Mouse (Mus musculus) kidney, adult 2 months (tissue): Measurements from ENCODE around the gene Dvl3. TPM values are rescaled to one million over a fixed set of nuclear protein-coding genes. Genes with fewer than 3 reads are reported as not detected.

Experiments used
- DNase-seq: peaks from one replicate; pipeline ENCODE4 v3.0.0; 2021
- H3K27ac ChIP-seq: fragments of 200-500 bp; 2 replicates; pipeline ENCODE4 v1.5.1; 2012; ENCODE audit warnings: low read depth, low read length, control low read depth, inconsistent platforms; ENCODE audit not compliant: insufficient read depth
- H3K27me3 ChIP-seq: fragments of 200-500 bp; replicated peaks from 2 replicates; pipeline ENCODE4 v1.6.1; 2012; ENCODE audit warnings: mild to moderate bottlenecking, moderate library complexity, low read length, inconsistent platforms; ENCODE audit not compliant: control insufficient read depth, insufficient read depth
- H3K36me3 ChIP-seq: fragments of 200-500 bp; 2 replicates; pipeline ENCODE4 v1.6.1; 2012; ENCODE audit warnings: mild to moderate bottlenecking, moderate library complexity, low read length, inconsistent platforms; ENCODE audit not compliant: control insufficient read depth, insufficient read depth
- H3K4me1 ChIP-seq: fragments of 200-500 bp; 2 replicates; pipeline ENCODE4 v1.6.1; 2011; ENCODE audit warnings: low read length; ENCODE audit not compliant: control insufficient read depth, insufficient read depth
- H3K4me3 ChIP-seq: fragments of 200-500 bp; 2 replicates; pipeline ENCODE4 v1.5.1; 2011; ENCODE audit warnings: mild to moderate bottlenecking, low read depth, low read length, control low read depth; ENCODE audit not compliant: insufficient read depth
- CTCF ChIP-seq: fragments of 200-500 bp; conservative IDR thresholded peaks from 2 replicates; pipeline ENCODE4 v1.5.1; 2011; ENCODE audit warnings: low read depth, mild to moderate bottlenecking, control low read depth, low read length, moderate library complexity, mixed read lengths; ENCODE audit not compliant: insufficient read depth, insufficient read length
- POLR2A ChIP-seq: fragments of 200-500 bp; IDR thresholded peaks from one replicate; pipeline ENCODE4 v1.6.1; 2011; ENCODE audit warnings: low read depth, low read length, control low read depth
- WGBS: fragments of 180-500 bp; shearing (Covaris S2); methylation state at CpG from one replicate; pipeline ENCODE4 v1.1.7; 2018; 5-methylcytosine and 5-hydroxymethylcytosine counted together
- polyA plus RNA-seq: library from polyadenylated mRNA; depleted of rRNA; stranded (reverse); fragments of >200 nt; gene quantifications from 2 replicates; pipeline ENCODE4 v1.2.3, GENCODE M21; 2012; rRNA removed

Gene Dvl3
- polyA plus RNA-seq, 1 experiment: 37.4 TPM

DNA sequence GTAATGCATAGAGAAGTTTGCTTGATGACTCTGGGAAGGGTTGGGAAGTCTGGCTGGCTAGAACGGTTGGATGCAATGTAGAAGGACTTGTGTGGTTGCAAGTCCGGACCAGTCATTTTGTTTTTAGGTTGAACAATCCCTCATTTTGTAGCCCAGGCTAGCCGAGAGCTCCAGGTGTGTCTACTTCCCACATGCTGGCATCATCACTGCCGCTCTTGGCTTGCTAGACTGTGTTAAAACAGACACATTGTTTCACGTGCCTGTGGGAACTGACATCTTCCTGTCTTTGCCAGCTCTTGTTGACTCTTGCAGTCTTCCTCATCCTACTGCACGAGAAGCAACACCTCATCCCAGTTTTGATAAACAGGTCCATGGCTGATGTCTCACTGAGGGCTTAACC, 38.2 kb downstream of the Dvl3 start:
- Histone ChIP-seq H3K4me3 (no peak overlapping the region), H3K27ac (no peak overlapping the region), H3K36me3 (peaks cover 1% of the 10 kb centered on the region; the same call in 1 of the 2 replicates), H3K27me3 (no peaks in the 10 kb centered on the region), H3K4me1 (no peaks in the 10 kb centered on the region)
- 83% methylated on average over 6 of the region's 6 CpGs for WGBS
- no peak for TF ChIP-seq CTCF
- DNase-seq: no peak

DNA sequence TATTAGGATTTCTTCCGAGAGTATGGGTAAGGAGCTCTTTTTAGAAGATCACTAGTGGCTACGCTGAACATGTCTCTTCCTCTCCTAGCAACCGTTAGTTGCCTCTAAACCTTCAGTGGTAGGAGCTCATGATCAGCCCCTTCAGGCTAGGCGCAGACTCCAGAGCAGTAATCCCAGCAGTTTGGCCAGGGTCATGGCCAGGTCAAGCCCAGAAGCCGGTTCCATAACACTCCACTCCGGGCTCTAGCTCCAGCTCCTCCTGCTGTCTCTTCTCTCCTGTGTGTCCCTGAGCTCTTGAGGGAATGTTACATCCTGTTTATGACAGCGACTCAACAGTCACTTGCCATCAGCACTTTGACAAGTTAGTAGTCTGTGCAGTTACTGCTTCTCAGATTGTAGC, 40.6 kb downstream of the Dvl3 start:
- 70% methylated on average over 7 of the region's 7 CpGs for WGBS
- no peaks in the 10 kb centered on the region for H3K27me3 ChIP-seq
- no peak overlapping the region for H3K4me3 ChIP-seq
- DNase-seq: no peak
- H3K27ac ChIP-seq: no peak overlapping the region
- peaks cover 2% of the 10 kb centered on the region; the same call in 1 of the 2 replicates for H3K36me3 ChIP-seq
- no peaks in the 10 kb centered on the region for H3K4me1 ChIP-seq
- no peak for TF ChIP-seq POLR2A

DNA sequence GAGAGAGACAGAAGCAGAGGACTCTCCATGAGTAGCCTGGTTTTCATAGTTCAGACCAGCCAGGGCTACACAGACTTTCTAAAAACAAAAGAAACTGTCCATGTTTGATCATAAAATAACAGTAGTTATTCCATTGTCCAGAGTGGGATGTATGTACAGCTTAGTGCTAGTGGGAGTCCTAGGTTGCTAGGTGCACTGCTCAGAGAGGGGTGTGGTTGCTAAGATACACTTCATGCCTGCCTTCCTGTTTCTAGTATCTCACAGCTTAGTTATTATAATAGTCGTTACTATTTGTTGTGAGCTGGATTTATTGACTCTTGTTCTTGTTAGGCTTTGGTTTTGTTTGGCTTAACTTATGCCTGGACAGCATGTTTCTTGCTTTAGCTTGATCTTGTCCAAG, 48.3 kb downstream of the Dvl3 start:
- TF ChIP-seq CTCF: no peak
- no peak for TF ChIP-seq POLR2A
- H3K4me3 ChIP-seq: no peak overlapping the region
- 0 out of 2 replicates have a peak, but pooled peaks cover 1% of the 10 kb centered on the region for H3K36me3 ChIP-seq
- WGBS: 61% methylated on average over 1 of the region's 1 CpGs
- no peaks in the 10 kb centered on the region for H3K4me1 ChIP-seq
- DNase-seq: no peak
- no peak overlapping the region for H3K27ac ChIP-seq
- no peaks in the 10 kb centered on the region for H3K27me3 ChIP-seq

Other genes starting within 250 kb of the Dvl3 start
- gene Parl, start 214.6 kb upstream of the Dvl3 start, polyA plus RNA-seq: 52.0 and 61.0 TPM in 2 replicates
- gene Cyp2ab1, start 191.6 kb upstream of the Dvl3 start, polyA plus RNA-seq: 0.20 and 0.22 TPM in 2 replicates
- gene Abcc5, start 90.6 kb upstream of the Dvl3 start, polyA plus RNA-seq: 56.0 and 73.1 TPM in 2 replicates
- gene Eif2b5, start 18.2 kb upstream of the Dvl3 start, polyA plus RNA-seq: 30.4 and 33.9 TPM in 2 replicates
- gene Ap2m1, start 18.5 kb downstream of the Dvl3 start, polyA plus RNA-seq: 639 and 682 TPM in 2 replicates
- gene Abcf3, start 31.6 kb downstream of the Dvl3 start, polyA plus RNA-seq: 39.0 and 45.1 TPM in 2 replicates
- 0.14 and 0.33 TPM in 2 replicates for gene Vwa5b2, start 72.5 kb downstream of the Dvl3 start, polyA plus RNA-seq
- gene Eef1akmt4, start 94.6 kb downstream of the Dvl3 start, polyA plus RNA-seq: 16.4 and 18.1 TPM in 2 replicates
- 0.30 TPM in 1 of 2 replicates, not detected in the other for gene Gm49333, start 94.6 kb downstream of the Dvl3 start, polyA plus RNA-seq
- gene Alg3, start 94.8 kb downstream of the Dvl3 start, polyA plus RNA-seq: 21.8 and 23.2 TPM in 2 replicates
- gene Camk2n2, start 104.3 kb downstream of the Dvl3 start, polyA plus RNA-seq: 5.4 and 5.8 TPM in 2 replicates
- gene Ece2, start 112.8 kb downstream of the Dvl3 start, polyA plus RNA-seq: 0.37 TPM in 1 of 2 replicates, not detected in the other
- gene Psmd2, start 134.7 kb downstream of the Dvl3 start, polyA plus RNA-seq: 90.4 and 96.9 TPM in 2 replicates
- gene Eif4g1, start 151.3 kb downstream of the Dvl3 start, polyA plus RNA-seq: 262 and 316 TPM in 2 replicates
- 3.6 and 4.7 TPM in 2 replicates for gene Fam131a, start 176.3 kb downstream of the Dvl3 start, polyA plus RNA-seq
- gene Polr2h, start 200.7 kb downstream of the Dvl3 start, polyA plus RNA-seq: 14.0 and 22.4 TPM in 2 replicates
- 21.4 and 33.1 TPM in 2 replicates for gene Clcn2, start 200.8 kb downstream of the Dvl3 start, polyA plus RNA-seq
- gene Chrd, start 216.1 kb downstream of the Dvl3 start, polyA plus RNA-seq: 7.2 and 10.7 TPM in 2 replicates
- 17.1 and 17.7 TPM in 2 replicates for gene Thpo, start 217.5 kb downstream of the Dvl3 start, polyA plus RNA-seq